Mouse (Mus musculus) testis, postnatal 14 days (tissue): ENCODE results near the gene Tmem237.

Experiments
- DNase-seq: peaks from one replicate; pipeline ENCODE4 v3.0.0; 2021; ENCODE audit warnings: low spot score

The Tmem237 gene

DNA sequence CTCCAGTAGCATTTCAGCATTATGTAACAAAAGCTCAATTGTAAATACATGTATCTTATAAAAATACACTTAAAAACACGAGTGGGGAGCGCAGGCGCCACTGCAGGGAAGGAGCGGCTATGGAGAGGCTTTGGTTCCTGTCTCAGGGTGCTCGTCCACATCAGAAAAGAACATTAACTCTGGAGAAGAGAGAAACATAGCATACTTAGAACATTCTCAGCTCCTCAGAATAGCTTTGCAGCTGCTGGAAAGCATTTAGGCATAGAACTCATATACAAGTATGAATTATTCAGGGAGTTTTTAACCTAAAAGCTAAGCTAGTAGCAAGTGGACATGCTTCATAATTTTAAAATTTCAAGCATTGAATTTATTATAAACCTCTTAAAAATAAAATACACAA, 19.2 kb downstream of the Tmem237 start:
- no peak for DNase-seq

DNA sequence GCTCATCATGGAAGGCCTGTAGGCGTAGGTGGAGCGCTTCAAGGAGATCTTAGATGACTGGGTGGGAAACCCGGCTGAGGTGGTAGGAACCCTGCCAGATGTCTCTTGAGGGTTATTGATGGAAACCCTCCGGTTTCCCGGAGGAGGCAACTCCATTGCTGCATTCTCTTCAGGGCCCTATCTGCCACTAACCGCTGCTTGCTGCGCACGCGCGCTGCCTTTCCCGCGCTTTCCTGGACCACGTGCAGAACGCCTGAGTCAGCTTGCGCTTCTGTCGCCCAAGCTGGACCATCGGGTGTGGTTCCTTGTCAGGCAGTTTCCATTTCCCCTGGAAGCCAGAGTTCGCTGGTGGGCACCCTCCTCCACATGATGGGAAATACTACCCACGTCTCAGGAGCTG, 25.5 kb downstream of the Tmem237 start, which contains the start of gene C2cd6:
TSS of gene C2cd6 (minus strand) at position 196 of the 400 bp plus-strand sequence.
- peak; percentile 79 for DNase-seq

DNA sequence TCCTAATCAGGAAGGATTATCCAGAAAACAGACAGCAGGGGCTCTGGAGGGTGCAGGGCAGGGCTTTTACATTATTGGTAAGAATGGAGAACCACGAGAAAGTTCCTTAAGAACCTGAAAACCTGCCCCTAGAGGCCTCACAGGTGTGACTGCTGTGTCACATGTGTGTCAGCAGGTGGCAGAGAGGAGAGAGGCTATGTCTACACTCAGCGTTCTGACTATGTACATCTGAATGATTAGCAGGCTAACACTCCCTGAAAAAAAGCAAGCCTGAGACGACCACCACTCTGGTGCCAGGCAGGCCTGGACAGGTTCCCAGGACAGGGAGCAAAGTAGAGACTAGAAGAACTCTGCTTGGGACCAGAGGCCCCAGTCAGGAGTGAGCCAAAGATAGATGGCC, 49.3 kb downstream of the Tmem237 start:
- DNase-seq: no peak

DNA sequence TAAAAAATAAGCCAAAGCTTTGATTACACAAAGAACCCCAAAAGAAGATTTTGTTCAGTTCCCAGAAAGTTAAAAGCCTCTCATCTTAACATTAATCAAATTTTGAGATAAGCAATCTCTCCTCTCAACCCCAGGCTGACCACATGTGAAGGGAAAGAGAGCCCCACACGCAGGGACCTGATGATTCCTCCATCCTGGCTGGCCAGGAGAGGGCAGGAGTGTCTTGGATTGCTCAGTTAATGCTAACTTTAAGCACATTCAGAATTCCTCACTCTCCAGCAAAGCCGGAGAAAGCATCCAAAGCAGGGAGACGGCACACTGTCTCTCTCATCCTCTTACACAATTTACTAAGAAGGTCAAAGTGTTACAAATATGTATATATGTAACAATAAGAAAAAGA, 52.2 kb downstream of the Tmem237 start:
- DNase-seq: no peak

DNA sequence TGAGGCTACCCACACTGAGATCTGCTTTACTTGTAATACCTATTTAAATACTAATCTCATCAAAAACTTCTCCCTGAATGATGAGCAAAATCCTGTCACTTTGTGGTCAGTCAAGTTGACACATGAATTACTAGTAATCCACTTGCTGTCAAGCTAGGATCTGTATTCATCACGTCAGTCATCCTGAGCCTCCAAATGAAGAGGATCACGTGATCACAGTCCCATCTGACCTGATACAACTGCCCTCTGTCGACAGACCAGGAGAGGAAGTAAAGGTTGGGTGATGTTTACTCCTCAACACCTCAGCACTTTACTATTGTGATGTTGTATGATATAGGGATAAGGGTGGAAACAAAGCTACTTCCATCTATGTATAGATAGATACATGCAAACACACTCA, 56.5 kb downstream of the Tmem237 start:
- no peak for DNase-seq

DNA sequence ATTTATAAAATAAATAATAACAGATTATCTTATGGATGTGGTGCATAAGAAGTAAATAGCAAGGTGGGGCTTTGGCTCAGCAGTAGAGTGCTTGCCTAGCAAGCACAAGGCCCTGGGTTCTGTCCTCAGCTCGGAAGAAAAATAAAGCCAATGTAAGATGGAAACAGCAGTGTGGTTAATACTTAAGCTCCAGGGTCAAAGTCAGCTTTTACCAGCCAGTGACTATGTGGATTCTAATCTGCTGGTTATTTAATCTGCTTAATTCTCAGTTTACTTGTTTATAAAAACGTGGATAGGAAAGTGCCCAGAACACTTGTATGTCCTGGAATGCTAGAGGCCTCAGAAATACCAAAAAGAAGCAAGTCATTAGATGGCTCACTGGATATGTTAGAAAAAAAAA, 63.3 kb downstream of the Tmem237 start:
- no peak for DNase-seq

DNA sequence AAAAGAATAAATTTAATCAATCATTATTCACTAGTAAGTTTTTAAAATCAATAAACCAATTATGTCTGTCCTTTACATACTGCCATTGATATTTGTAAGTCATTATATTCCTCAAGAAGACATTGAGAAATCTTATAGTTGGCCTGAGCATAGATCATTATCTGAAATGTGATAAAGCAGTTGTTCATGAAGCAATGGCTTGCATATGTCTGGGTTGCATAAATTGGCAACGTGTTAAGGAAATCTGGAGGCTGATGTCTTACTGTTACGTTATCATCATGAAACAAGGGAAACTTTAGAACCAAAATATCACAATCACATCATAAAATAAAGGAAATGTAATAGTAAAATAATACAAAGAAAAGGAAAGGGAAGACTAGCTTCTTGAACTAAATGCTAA, 68.9 kb downstream of the Tmem237 start:
- no peak for DNase-seq
